Mouse (Mus musculus): Measurements from ENCODE around the gene Iqcj. TPM values are rescaled to one million over a fixed set of nuclear protein-coding genes. Genes with fewer than 3 reads are reported as not detected.

Iqcj gene
- polyA plus RNA-seq, 1 experiment from 2014 or later, result 0.55 TPM

DNA sequence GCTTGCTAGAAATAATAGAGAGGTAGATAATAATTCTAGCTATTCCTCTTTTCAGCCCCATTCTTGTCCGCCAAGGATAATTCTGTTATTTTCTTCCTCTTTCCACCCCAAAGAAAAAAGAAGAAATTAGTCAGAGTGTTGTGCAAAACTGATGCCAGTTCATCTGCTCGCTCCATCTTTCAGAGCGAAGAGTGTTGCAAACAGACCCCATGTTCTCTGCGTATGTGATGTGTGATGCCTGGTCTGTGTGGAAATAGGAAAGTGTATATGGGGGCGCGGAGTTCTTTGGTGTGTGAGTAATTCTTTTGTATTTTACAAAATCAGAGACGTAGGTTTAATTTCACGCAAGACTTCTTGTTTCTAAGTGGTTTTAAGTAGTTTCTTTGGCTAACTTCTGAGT, 39.2 kb downstream of the Iqcj start:
- DNase-seq, result no peak
- no peak overlapping the region for H3K4me2 ChIP-seq (ENCODE audit: low read length)
- no peaks in the 10 kb centered on the region for H3K4me1 ChIP-seq (ENCODE audit: control insufficient read depth, insufficient read depth, low read length)
- no peak overlapping the region for H3K9ac ChIP-seq (replicated peaks; ENCODE audit: low read length)
- ATAC-seq (ENCODE audit: low FRiP score, low TSS enrichment), result no peak
- H3K36me3 ChIP-seq (ENCODE audit: control insufficient read depth, insufficient read depth, low read length), result no peaks in the 10 kb centered on the region
- 81% methylated on average over 8 of the region's 8 CpGs for WGBS
- H3K27ac ChIP-seq (replicated peaks; ENCODE audit: low read depth, low read length), result no peak overlapping the region
- H3K9me3 ChIP-seq (ENCODE audit: control insufficient read depth, low read length), result no peaks in the 10 kb centered on the region
- no peak overlapping the region for H3K4me3 ChIP-seq (replicated peaks; ENCODE audit: low read depth, low read length)
- H3K27me3 ChIP-seq (ENCODE audit: control insufficient read depth, insufficient read depth, low read length), result no peaks in the 10 kb centered on the region

DNA sequence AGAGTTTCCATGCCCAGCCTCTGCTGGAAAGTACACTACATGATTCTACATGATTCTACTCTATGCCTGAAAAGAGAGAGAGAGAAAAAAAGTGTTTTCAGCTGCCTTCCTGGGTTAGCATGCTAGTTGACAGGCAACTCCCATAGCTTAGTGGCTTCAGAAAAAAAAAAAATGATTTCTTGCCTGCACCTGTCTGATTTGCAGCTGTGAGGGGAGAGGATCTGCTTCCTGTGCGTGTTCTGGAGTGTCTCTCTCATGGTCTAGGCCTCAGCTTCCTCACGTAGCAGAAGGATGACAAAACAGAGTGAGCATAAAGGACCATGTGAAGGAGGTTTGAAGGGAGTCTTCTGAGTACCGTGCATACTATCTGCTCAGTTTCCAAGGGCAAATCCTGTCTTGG, 39.9 kb downstream of the Iqcj start:
- Histone ChIP-seq H3K9me3 (ENCODE audit: control insufficient read depth, low read length) (no peaks in the 10 kb centered on the region), H3K4me3 (replicated peaks; ENCODE audit: low read depth, low read length) (no peak overlapping the region), H3K4me1 (ENCODE audit: control insufficient read depth, insufficient read depth, low read length) (no peaks in the 10 kb centered on the region), H3K36me3 (ENCODE audit: control insufficient read depth, insufficient read depth, low read length) (no peaks in the 10 kb centered on the region), H3K9ac (replicated peaks; ENCODE audit: low read length) (no peak overlapping the region), H3K27me3 (ENCODE audit: control insufficient read depth, insufficient read depth, low read length) (no peaks in the 10 kb centered on the region), H3K4me2 (ENCODE audit: low read length) (no peak overlapping the region), H3K27ac (replicated peaks; ENCODE audit: low read depth, low read length) (no peak overlapping the region)
- DNase-seq (no peak), ATAC-seq (ENCODE audit: low FRiP score, low TSS enrichment) (no peak)
- 89% methylated on average over 3 of the region's 3 CpGs for WGBS

DNA sequence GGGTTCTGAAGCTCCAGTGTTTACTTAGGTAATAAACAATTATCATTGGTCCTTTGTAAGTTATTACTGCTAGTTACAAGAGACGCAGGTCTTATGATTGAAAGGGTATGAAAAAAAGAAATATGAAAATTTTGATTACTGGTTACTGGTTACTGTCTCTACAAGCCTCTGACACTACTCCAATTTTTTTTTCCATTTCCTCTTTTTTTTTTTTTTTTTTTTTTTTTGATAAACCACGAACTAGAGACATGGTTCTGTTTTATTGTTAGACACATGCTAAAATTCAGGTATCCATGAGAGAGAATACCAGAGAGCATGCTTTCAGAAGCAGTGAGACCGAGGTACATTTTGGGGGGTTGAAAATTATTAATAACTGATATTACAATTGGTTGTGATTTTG, 43.8 kb downstream of the Iqcj start:
- DNase-seq (no peak), ATAC-seq (ENCODE audit: low FRiP score, low TSS enrichment) (no peak)
- Histone ChIP-seq H3K27ac (replicated peaks; ENCODE audit: low read depth, low read length) (no peak overlapping the region), H3K36me3 (ENCODE audit: control insufficient read depth, insufficient read depth, low read length) (no peaks in the 10 kb centered on the region), H3K9ac (replicated peaks; ENCODE audit: low read length) (no peak overlapping the region), H3K4me1 (ENCODE audit: control insufficient read depth, insufficient read depth, low read length) (no peaks in the 10 kb centered on the region), H3K4me3 (replicated peaks; ENCODE audit: low read depth, low read length) (no peak overlapping the region), H3K4me2 (ENCODE audit: low read length) (no peak overlapping the region), H3K9me3 (ENCODE audit: control insufficient read depth, low read length) (no peaks in the 10 kb centered on the region), H3K27me3 (ENCODE audit: control insufficient read depth, insufficient read depth, low read length) (no peaks in the 10 kb centered on the region)
- 85% methylated on average over 3 of the region's 3 CpGs for WGBS

DNA sequence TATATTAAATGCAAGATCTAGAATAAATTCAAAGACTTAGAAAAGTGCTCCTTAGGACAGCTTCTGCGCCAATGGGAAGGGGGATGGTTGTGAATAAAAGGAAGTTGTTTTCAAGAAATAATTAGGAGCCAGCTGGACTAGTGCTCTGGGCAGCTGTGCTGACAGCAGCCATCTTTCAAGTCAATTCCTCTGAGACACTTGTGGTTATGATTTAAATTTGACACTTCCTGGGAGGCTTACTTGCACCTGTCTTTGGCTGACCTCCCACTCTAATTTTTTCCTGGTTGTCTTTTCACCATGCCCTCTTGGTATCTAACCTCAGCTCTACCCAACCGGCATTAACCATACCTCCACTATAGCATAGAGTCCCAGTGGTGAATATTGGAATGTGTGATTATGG, 55.0 kb downstream of the Iqcj start:
- WGBS, result 71% methylated on average over 2 of the region's 2 CpGs
- Histone ChIP-seq H3K27ac (replicated peaks; ENCODE audit: low read depth, low read length) (no peak overlapping the region), H3K4me1 (ENCODE audit: control insufficient read depth, insufficient read depth, low read length) (no peaks in the 10 kb centered on the region; the same call in 1 of the 2 replicates), H3K9me3 (ENCODE audit: control insufficient read depth, low read length) (no peaks in the 10 kb centered on the region), H3K27me3 (ENCODE audit: control insufficient read depth, insufficient read depth, low read length) (no peaks in the 10 kb centered on the region), H3K36me3 (ENCODE audit: control insufficient read depth, insufficient read depth, low read length) (no peaks in the 10 kb centered on the region), H3K4me2 (ENCODE audit: low read length) (no peak overlapping the region), H3K4me3 (replicated peaks; ENCODE audit: low read depth, low read length) (no peak overlapping the region), H3K9ac (replicated peaks; ENCODE audit: low read length) (no peak overlapping the region)
- DNase-seq, result no peak
- no peak for ATAC-seq (ENCODE audit: low FRiP score, low TSS enrichment)

DNA sequence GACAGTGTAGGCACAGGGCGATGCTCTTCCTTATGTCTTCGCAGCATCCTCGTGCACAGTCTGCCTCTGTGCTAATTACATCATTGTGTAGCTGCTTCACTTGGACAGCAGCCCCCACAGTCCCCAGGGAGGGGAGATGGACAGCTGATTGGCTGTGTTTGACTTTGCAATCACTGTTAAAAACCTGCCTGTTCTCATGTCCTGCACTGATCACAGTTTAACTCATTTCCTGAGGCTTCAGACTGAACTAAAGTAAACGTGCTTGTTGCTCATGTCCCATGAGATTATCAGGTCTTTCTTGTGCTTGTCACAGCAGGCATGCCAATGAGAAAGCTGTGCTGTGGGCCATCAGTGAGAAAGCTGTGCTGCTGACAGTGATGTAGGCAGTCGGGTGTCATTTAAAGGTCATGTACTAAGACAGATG, 60.5 kb downstream of the Iqcj start:
- H3K4me1 ChIP-seq (ENCODE audit: control insufficient read depth, insufficient read depth, low read length), result peaks cover 22% of the 10 kb centered on the region
- DNase-seq (peak; percentile 73), ATAC-seq (ENCODE audit: low FRiP score, low TSS enrichment) (peak; percentile 63)
- 37% methylated on average over 5 of the region's 5 CpGs for WGBS
- H3K4me3 ChIP-seq (replicated peaks; ENCODE audit: low read depth, low read length), result no peak overlapping the region
- H3K9me3 ChIP-seq (ENCODE audit: control insufficient read depth, low read length), result no peaks in the 10 kb centered on the region
- no peak overlapping the region for H3K27ac ChIP-seq (replicated peaks; ENCODE audit: low read depth, low read length)
- no peaks in the 10 kb centered on the region for H3K36me3 ChIP-seq (ENCODE audit: control insufficient read depth, insufficient read depth, low read length)
- no peak overlapping the region for H3K9ac ChIP-seq (replicated peaks; ENCODE audit: low read length)
- H3K4me2 ChIP-seq (ENCODE audit: low read length), result no peak overlapping the region
- H3K27me3 ChIP-seq (ENCODE audit: control insufficient read depth, insufficient read depth, low read length), result no peaks in the 10 kb centered on the region

DNA sequence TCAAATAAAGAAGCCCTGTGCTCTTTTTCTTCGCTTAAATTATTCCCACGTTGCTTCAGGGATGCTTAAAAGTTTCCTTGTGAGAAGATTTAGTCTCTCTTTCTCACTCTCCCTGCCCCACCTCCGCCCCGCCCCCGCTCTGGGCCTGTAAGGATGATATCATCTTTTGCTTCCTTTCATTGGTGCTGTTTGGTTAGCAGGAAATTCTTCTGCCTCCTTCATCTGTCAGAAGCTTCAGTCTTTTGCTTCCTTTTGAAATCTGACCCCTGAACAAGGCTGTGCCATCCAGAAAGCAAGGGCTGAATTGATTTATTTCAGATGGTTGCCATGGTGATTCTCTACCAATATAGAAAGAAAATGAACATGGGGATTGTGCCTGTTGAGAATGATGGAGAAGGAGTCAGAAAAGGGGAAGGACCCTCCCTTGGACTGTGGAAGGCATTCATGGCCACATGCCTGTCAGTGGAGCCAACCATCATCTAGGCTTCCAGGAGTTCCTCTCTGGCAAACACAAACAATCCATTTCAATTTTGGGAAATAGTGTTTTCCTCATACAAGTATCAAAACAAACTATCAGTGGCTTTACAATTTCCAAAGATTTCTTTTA, 62.5 kb downstream of the Iqcj start:
- WGBS, result 17% methylated on average over 5 of the region's 5 CpGs
- peak; percentile 53; the same call in 1 of the 2 replicates for ATAC-seq (ENCODE audit: low FRiP score, low TSS enrichment)

DNA sequence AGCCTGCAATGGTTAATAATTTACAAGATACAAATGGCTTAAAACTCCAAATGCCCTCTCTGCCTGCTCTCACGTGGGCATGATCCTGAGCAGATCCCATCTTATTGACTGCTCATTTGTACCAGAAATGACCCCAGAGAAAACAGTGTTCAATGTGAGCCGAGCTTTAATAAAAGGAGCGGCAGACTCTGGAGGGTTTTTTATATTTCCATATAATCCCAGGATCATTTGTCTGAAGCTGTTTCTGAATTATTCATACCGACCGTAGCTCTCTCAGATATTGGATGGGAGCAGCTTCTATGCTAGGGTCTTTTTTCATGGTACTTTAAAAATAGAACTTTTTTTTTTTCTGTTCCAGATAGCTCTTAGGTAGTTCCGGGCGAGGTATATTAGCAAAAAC, 67.7 kb downstream of the Iqcj start:
- H3K27me3 ChIP-seq (ENCODE audit: control insufficient read depth, insufficient read depth, low read length), result no peaks in the 10 kb centered on the region
- no peaks in the 10 kb centered on the region for H3K9me3 ChIP-seq (ENCODE audit: control insufficient read depth, low read length)
- H3K9ac ChIP-seq (replicated peaks; ENCODE audit: low read length), result no peak overlapping the region
- WGBS, result 5% methylated on average over 7 of the region's 7 CpGs
- H3K4me3 ChIP-seq (replicated peaks; ENCODE audit: low read depth, low read length), result no peak overlapping the region
- peak overlapping the region; percentile 26 for H3K4me2 ChIP-seq (ENCODE audit: low read length)
- peaks cover 21% of the 10 kb centered on the region for H3K4me1 ChIP-seq (ENCODE audit: control insufficient read depth, insufficient read depth, low read length)
- peak overlapping the region; percentile 56 for H3K27ac ChIP-seq (replicated peaks; ENCODE audit: low read depth, low read length)
- no peaks in the 10 kb centered on the region for H3K36me3 ChIP-seq (ENCODE audit: control insufficient read depth, insufficient read depth, low read length)
- DNase-seq, result peak; percentile 79
- ATAC-seq (ENCODE audit: low FRiP score, low TSS enrichment), result peak; percentile 76

More for the DNA sequence above, 62.5 kb downstream of the Iqcj start:
- H3K27me3 ChIP-seq (ENCODE audit: control insufficient read depth, insufficient read depth, low read length), result no peaks in the 10 kb centered on the region
- H3K4me2 ChIP-seq (ENCODE audit: low read length), result no peak overlapping the region
- H3K9me3 ChIP-seq (ENCODE audit: control insufficient read depth, low read length), result no peaks in the 10 kb centered on the region
- no peak overlapping the region for H3K27ac ChIP-seq (replicated peaks; ENCODE audit: low read depth, low read length)
- no peaks in the 10 kb centered on the region for H3K36me3 ChIP-seq (ENCODE audit: control insufficient read depth, insufficient read depth, low read length)
- H3K9ac ChIP-seq (replicated peaks; ENCODE audit: low read length), result no peak overlapping the region
- no peak overlapping the region for H3K4me3 ChIP-seq (replicated peaks; ENCODE audit: low read depth, low read length)
- peaks cover 26% of the 10 kb centered on the region for H3K4me1 ChIP-seq (ENCODE audit: control insufficient read depth, insufficient read depth, low read length)
- DNase-seq, result peak; percentile 59

DNA sequence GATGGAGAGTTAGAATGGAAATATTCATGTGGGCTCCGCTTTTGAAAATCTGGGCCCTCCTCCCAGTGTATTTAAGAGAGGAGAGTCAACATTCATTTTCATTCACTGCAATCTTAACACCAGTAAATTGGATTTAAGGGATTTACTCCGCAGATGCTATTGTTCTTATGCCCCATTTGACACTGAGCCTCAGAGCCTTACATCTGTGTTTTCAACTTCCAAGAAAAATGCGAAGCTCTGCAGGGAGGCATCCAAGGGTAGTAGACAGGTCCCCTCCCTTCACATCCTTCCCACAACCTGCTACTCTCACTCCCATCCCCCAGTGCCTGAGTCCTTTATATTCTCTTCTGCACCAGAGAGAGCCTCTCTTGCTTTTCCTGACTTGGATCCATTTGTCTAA, 68.1 kb downstream of the Iqcj start:
- WGBS, result 3% methylated on average over 3 of the region's 3 CpGs
- Histone ChIP-seq H3K4me1 (ENCODE audit: control insufficient read depth, insufficient read depth, low read length) (peaks cover 20% of the 10 kb centered on the region; the same call in 1 of the 2 replicates), H3K9ac (replicated peaks; ENCODE audit: low read length) (no peak overlapping the region), H3K36me3 (ENCODE audit: control insufficient read depth, insufficient read depth, low read length) (no peaks in the 10 kb centered on the region), H3K9me3 (ENCODE audit: control insufficient read depth, low read length) (no peaks in the 10 kb centered on the region), H3K27ac (replicated peaks; ENCODE audit: low read depth, low read length) (peak overlapping the region; percentile 56), H3K4me2 (ENCODE audit: low read length) (peak overlapping the region; percentile 26), H3K27me3 (ENCODE audit: control insufficient read depth, insufficient read depth, low read length) (no peaks in the 10 kb centered on the region), H3K4me3 (replicated peaks; ENCODE audit: low read depth, low read length) (no peak overlapping the region)
- ATAC-seq (ENCODE audit: low FRiP score, low TSS enrichment) (peak; percentile 83), DNase-seq (peak; percentile 79)

DNA sequence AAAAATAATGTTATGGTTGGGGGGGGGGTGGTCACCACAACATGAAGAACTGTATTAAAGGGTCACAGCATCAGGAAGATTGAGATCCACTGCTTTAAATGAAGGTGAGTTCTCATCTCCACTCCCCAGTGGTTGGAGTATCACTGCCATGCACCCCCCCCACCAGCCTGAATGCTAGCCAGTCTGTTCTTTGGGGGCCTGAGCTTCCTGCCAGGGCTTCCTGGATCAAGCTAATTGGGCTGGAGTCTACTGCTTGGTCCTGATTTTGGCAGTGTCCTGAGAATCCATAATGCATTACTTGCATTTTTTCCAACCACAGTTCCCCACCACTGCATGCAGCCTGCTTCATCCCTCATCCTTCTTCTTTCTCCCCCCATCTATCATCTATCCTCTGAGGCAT, 68.7 kb downstream of the Iqcj start:
- peak overlapping the region; percentile 56 for H3K27ac ChIP-seq (replicated peaks; ENCODE audit: low read depth, low read length)
- no peaks in the 10 kb centered on the region for H3K9me3 ChIP-seq (ENCODE audit: control insufficient read depth, low read length)
- H3K27me3 ChIP-seq (ENCODE audit: control insufficient read depth, insufficient read depth, low read length), result no peaks in the 10 kb centered on the region
- H3K4me1 ChIP-seq (ENCODE audit: control insufficient read depth, insufficient read depth, low read length), result peaks cover 20% of the 10 kb centered on the region; the same call in 1 of the 2 replicates
- ATAC-seq (ENCODE audit: low FRiP score, low TSS enrichment), result no peak
- H3K4me2 ChIP-seq (ENCODE audit: low read length), result no peak overlapping the region
- H3K4me3 ChIP-seq (replicated peaks; ENCODE audit: low read depth, low read length), result no peak overlapping the region
- H3K9ac ChIP-seq (replicated peaks; ENCODE audit: low read length), result no peak overlapping the region
- no peaks in the 10 kb centered on the region for H3K36me3 ChIP-seq (ENCODE audit: control insufficient read depth, insufficient read depth, low read length)
- no peak for DNase-seq

All from midbrain, embryonic 14.5 days (tissue).